Mouse (Mus musculus): ENCODE measurements around the gene Olfr365.

Gene Olfr365

GRCm38 (mm10) chr2:37187898-37188297 lies at the start of gene Olfr365:
TSS of gene Olfr365 (plus strand) at chr2:37188198.
- no peak for DNase-seq

DNA sequence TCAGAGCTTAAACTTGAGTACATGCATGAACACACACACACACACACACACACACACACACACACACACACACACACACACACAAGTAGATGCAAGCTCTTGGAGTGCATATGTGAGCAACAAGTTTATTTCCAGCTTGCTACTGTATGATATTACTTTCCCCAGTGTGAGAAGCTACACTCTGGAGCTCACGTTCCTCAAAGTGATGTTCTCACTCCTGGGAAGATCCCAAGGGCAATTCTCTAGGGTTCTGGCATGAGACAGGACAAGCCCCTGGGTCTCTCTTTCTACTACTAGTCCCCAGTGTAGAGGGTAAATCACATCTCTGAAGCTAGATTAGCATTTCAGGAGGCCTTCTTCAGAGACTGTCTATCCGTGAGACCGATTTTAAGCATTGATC lies 49.0 kb upstream of the Olfr365 start, which contains the start of gene Olfr364-ps1:
Gene Olfr364-ps1, plus strand, starts transcription at position 301 of the 400 bp plus-strand sequence.
- DNase-seq = no peak

DNA sequence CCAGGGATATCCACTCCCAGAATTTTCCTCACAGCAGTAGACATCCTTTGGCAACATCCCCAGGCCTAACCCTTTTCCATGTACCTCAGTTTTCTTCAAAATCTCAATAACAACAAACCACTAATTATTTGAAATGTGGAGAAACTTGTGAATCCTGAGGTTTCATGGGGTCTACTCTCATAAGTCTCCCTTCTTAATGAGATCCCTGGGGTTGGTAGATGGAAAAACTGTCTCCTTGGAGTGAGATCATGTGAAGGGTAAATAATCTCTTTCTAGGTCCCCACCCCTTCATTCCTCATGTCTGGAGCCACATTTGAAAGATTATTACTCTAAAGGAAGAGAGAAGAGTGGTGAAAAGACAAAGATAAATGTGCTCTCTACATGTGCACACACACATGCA lies 23.3 kb downstream of the Olfr365 start, which contains the start of gene Olfr366:
Gene Olfr366, plus strand, starts transcription at position 301 of the 400 bp plus-strand sequence.
- DNase-seq = no peak

Data from right cerebral cortex, postnatal 4 days (tissue).